Mouse (Mus musculus) left cerebral cortex, adult 9 months (tissue): Measurements from ENCODE around the gene Ccdc158.

Experiments used
- DNase-seq, 2 experiments: peaks; one replicate each; pipeline ENCODE4 v3.0.0; 2022; ENCODE audit warnings: low spot score in 2 of 2

Ccdc158 gene

GRCm38 (mm10) chr5:92688124-92688523, 13.1 kb upstream of the Ccdc158 start:
- no peak for DNase-seq

GRCm38 (mm10) chr5:92684715-92685460, 9.8 kb upstream of the Ccdc158 start:
- DNase-seq, result no peak

- no peak for DNase-seq
These were observed 8.9 kb upstream of the Ccdc158 start for GRCm38 (mm10) chr5:92683871-92684475.

- DNase-seq, result no peak
These were observed 8.3 kb upstream of the Ccdc158 start, which contains the start of gene Shroom3 for GRCm38 (mm10) chr5:92683351-92683807. Shroom3 (plus strand) TSS chr5:92683435.

GRCm38 (mm10) chr5:92682621-92683348, 7.7 kb upstream of the Ccdc158 start:
- no peak for DNase-seq

GRCm38 (mm10) chr5:92681861-92682260, 6.8 kb upstream of the Ccdc158 start:
- DNase-seq, result no peak

- DNase-seq, result peak in 1 of 2 experiments; percentile 65
These were observed 4.4 kb upstream of the Ccdc158 start for GRCm38 (mm10) chr5:92679441-92679840.

GRCm38 (mm10) chr5:92675574-92675920, 476 bp upstream of the Ccdc158 start:
- DNase-seq, result no peak

GRCm38 (mm10) chr5:92666860-92667259, 8.2 kb downstream of the Ccdc158 start:
- no peak for DNase-seq

GRCm38 (mm10) chr5:92664321-92664720, 10.8 kb downstream of the Ccdc158 start:
- DNase-seq, result no peak

GRCm38 (mm10) chr5:92656256-92656655, 18.8 kb downstream of the Ccdc158 start:
- peak in 1 of 2 experiments; percentile 83 for DNase-seq

- DNase-seq, result no peak
These were observed 34.2 kb downstream of the Ccdc158 start for GRCm38 (mm10) chr5:92640861-92641260.

- no peak for DNase-seq
These were observed 39.2 kb downstream of the Ccdc158 start for GRCm38 (mm10) chr5:92635891-92636290.

- no peak for DNase-seq
These were observed 40.2 kb downstream of the Ccdc158 start for GRCm38 (mm10) chr5:92634916-92635315.

GRCm38 (mm10) chr5:92633526-92633925, 41.5 kb downstream of the Ccdc158 start:
- DNase-seq, result no peak

GRCm38 (mm10) chr5:92627896-92628295, 47.2 kb downstream of the Ccdc158 start:
- no peak for DNase-seq

GRCm38 (mm10) chr5:92621883-92622282, 53.2 kb downstream of the Ccdc158 start:
- no peak for DNase-seq

GRCm38 (mm10) chr5:92612756-92613155, 62.3 kb downstream of the Ccdc158 start:
- no peak for DNase-seq

- no peak for DNase-seq
These were observed 67.4 kb downstream of the Ccdc158 start for GRCm38 (mm10) chr5:92607492-92608229.

GRCm38 (mm10) chr5:92604452-92605247, 70.4 kb downstream of the Ccdc158 start:
- no peak for DNase-seq
